Mouse (Mus musculus): ENCODE results near the gene Ncoa7.

GRCm38 (mm10) chr10:30810967-30811293 lies 7.8 kb upstream of the Ncoa7 start:
- TF ChIP-seq CTCF (IDR thresholded peaks at IDR 0.05; ENCODE audit: low read depth, low read length) (peak; percentile 42), POLR2A (IDR thresholded peaks at IDR 0.05; ENCODE audit: insufficient read depth, low read length) (no peak)
